Mouse (Mus musculus) embryonic fibroblast, embryonic 13.5 days (primary cell): ENCODE results near the gene Birc5.

Experiments used
- CTCF ChIP-seq: IDR thresholded peaks from 2 replicates; pipeline ENCODE4 v1.5.1; 2011; ENCODE audit warnings: mild to moderate bottlenecking, control low read depth, low read length, moderate library complexity, borderline replicate concordance; ENCODE audit not compliant: insufficient read depth
- POLR2A ChIP-seq: IDR thresholded peaks from 2 replicates; pipeline ENCODE4 v1.6.1; 2011; ENCODE audit warnings: low read depth, mild to moderate bottlenecking, control low read depth, low read length, moderate library complexity

GRCm38 (mm10) chr11:117800038-117800437 lies 49.0 kb upstream of the Birc5 start:
- TF ChIP-seq CTCF (no peak), POLR2A (no peak)
